ENCODE assay signal across 29 mouse cellular contexts in the genomic region with DNA sequence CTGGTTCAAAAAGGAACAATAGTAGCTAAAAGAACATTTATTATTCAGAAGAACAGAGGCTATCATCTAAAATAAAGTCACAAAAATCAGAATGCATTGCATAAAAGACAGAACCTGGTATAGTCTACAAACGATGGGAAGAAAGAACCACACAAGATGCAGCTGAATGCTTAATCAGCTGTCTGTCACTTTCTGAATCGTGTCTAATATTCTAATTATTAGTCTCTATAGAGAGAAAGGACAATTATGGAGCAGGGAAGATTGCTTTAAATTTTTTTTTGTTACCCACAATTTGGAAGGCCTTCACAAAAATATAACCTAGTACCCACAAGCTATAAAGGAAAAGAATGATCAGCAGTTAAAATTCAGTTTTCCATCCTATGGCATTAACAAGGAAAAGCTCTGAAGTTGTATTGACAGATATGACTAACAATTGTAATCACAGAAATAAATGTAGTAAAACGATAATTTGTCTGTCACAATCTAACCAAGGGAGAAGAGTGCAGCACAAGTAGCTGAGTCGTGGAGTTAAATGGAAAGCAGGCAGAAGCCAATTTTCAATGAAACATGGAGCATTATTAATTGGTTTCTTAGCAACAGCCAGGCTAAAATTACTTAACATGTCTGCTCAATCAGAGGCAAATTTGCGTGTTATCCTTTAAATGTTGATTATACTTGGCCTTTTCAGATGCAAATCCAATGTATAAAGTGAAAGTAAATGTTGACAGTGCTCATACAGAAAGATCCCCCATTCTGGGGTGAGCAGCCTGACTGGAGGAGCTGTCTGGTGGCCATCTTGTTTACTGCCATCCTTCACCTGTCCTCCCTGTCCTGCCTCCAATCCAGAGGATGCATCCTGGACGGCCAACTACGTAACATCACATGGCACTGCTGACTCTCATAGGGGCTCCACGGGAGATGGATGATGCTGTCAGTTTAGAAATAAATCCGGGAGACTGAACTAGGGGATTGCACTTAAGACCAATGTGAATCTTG. TPM values are rescaled to one million over a fixed set of nuclear protein-coding genes. Genes with fewer than 3 reads are reported as not detected.
DNase-seq lines count a peak whose midpoint lies in the region; ATAC-seq and TF ChIP-seq lines count a peak whose summit lies in the region.
"Had no signal": no experiment of that assay in that cellular context is flagged by ENCODE, and none has a peak within 500 bp of the region (broad histone marks: within the 10 kb centered on the region; RNA-seq: fewer than 3 reads in every experiment).

No protein-coding gene starts in this region.

- 48% methylated on average over 9 of the region's 9 CpGs for WGBS in forebrain, embryonic 13.5 days
- 75% methylated on average over 9 of the region's 9 CpGs for WGBS in forebrain, embryonic 11.5 days
- 46% methylated on average over 9 of the region's 9 CpGs for WGBS in hindbrain, postnatal 0 days
- WGBS in hindbrain, embryonic 11.5 days, result 80% methylated on average over 9 of the region's 9 CpGs
- WGBS in midbrain, embryonic 15.5 days, result 63% methylated on average over 9 of the region's 9 CpGs
- WGBS in limb, embryonic 10.5 days, result 88% methylated on average over 9 of the region's 9 CpGs

- H3K9me3 ChIP-seq in forebrain, embryonic 13.5 days (replicated peaks), result no peaks in the 10 kb centered on the region
- no peaks in the 10 kb centered on the region for H3K9me3 ChIP-seq in forebrain, embryonic 11.5 days (ENCODE audit: control insufficient read depth, low read length)
- H3K9me3 ChIP-seq in hindbrain, postnatal 0 days (ENCODE audit: low read length), result no peaks in the 10 kb centered on the region
- no peaks in the 10 kb centered on the region for H3K9me3 ChIP-seq in hindbrain, embryonic 11.5 days (ENCODE audit: control insufficient read depth, low read length)
- no peaks in the 10 kb centered on the region for H3K9me3 ChIP-seq in midbrain, embryonic 15.5 days
- H3K9me3 ChIP-seq in limb, embryonic 10.5 days (replicated peaks), result no peaks in the 10 kb centered on the region
- H3K9me3 ChIP-seq: embryonic facial prominence, embryonic 13.5 days; G1E; heart, embryonic 10.5 days; heart, embryonic 15.5 days; liver, embryonic 12.5 days; neural tube, embryonic 15.5 days had no signal

- 0 out of 2 replicates have a peak overlapping the region, but pooled peaks have one; percentile 15 for H3K4me2 ChIP-seq in forebrain, embryonic 13.5 days
- no peak overlapping the region for H3K4me2 ChIP-seq in forebrain, embryonic 11.5 days (ENCODE audit: low read depth, low read length, severe bottlenecking)
- H3K4me2 ChIP-seq in hindbrain, postnatal 0 days (ENCODE audit: low read depth, low read length), result no peak overlapping the region
- H3K4me2 ChIP-seq in hindbrain, embryonic 11.5 days (replicated peaks; ENCODE audit: low read depth, low read length), result no peak overlapping the region
- H3K4me2 ChIP-seq in midbrain, embryonic 15.5 days, result no peak overlapping the region
- H3K4me2 ChIP-seq: embryonic facial prominence, embryonic 13.5 days; heart, embryonic 15.5 days; liver, embryonic 12.5 days; neural tube, embryonic 15.5 days had no signal

- no peak for TF ChIP-seq CTCF in hindbrain, postnatal 0 days (IDR thresholded peaks at IDR 0.05; ENCODE audit: low read depth)

- no peak overlapping the region for H3K4me3 ChIP-seq in forebrain, embryonic 13.5 days
- H3K4me3 ChIP-seq in forebrain, embryonic 11.5 days (ENCODE audit: low read depth, low read length), result no peak overlapping the region
- H3K4me3 ChIP-seq in hindbrain, postnatal 0 days (ENCODE audit: low read length), result no peak overlapping the region
- H3K4me3 ChIP-seq in hindbrain, embryonic 11.5 days (ENCODE audit: low read depth, low read length), result no peak overlapping the region
- H3K4me3 ChIP-seq in midbrain, embryonic 15.5 days, result no peak overlapping the region
- H3K4me3 ChIP-seq in limb, embryonic 10.5 days, result no peak overlapping the region
- H3K4me3 ChIP-seq: embryonic facial prominence, embryonic 13.5 days; heart, embryonic 10.5 days; heart, embryonic 15.5 days; left cerebral cortex, adult 2 months; liver, embryonic 12.5 days; neural tube, embryonic 15.5 days had no signal

- ATAC-seq in forebrain, embryonic 13.5 days, result peak; percentile 85
- no peak for ATAC-seq in forebrain, embryonic 11.5 days (replicated peaks; ENCODE audit: low FRiP score)
- peak; percentile 63; the same call in 1 of the 2 replicates for ATAC-seq in hindbrain, postnatal 0 days
- ATAC-seq in hindbrain, embryonic 11.5 days (ENCODE audit: low FRiP score), result no peak
- ATAC-seq in midbrain, embryonic 15.5 days (replicated peaks), result no peak; the same call in 1 of the 2 replicates
- ATAC-seq: inflammation-experienced regulatory T-cells, adult 6 months; liver, embryonic 12.5 days; liver, postnatal 0 days; lung, postnatal 0 days had no signal

- no peak for DNase-seq in forebrain, embryonic 11.5 days (ENCODE audit: low spot score)
- peak; percentile 11 for DNase-seq in hindbrain, postnatal 0 days (ENCODE audit: low spot score)
- DNase-seq in hindbrain, embryonic 11.5 days (ENCODE audit: low spot score), result no peak
- DNase-seq in brain, embryonic 18.5 days (ENCODE audit: low read depth, low spot score), result peak; percentile 22
- DNase-seq in frontal cortex, postnatal 25 days (ENCODE audit: low spot score in 2 of 2), result no peak
- no peak for DNase-seq in limb, embryonic 10.5 days (ENCODE audit: low spot score)
- DNase-seq: adrenal gland, postnatal 10 days; cerebellum, adult 11-12 months; cerebellum, adult 9-11 months; gastrocnemius, postnatal 14 days; kidney, adult 11 months; kidney, postnatal 14 days; liver, postnatal 0 days; lung, postnatal 4 days; retina, postnatal 1 day; right cerebral cortex, postnatal 14 days had no signal

- H3K36me3 ChIP-seq in forebrain, embryonic 13.5 days (ENCODE audit: poor library complexity, severe bottlenecking), result no peaks in the 10 kb centered on the region
- no peaks in the 10 kb centered on the region for H3K36me3 ChIP-seq in forebrain, embryonic 11.5 days (ENCODE audit: control insufficient read depth, insufficient read depth, low read length)
- no peaks in the 10 kb centered on the region for H3K36me3 ChIP-seq in hindbrain, postnatal 0 days (ENCODE audit: insufficient read depth, low read length)
- H3K36me3 ChIP-seq in hindbrain, embryonic 11.5 days (ENCODE audit: control insufficient read depth, insufficient read depth, low read length), result no peaks in the 10 kb centered on the region
- H3K36me3 ChIP-seq in midbrain, embryonic 15.5 days (replicated peaks), result no peaks in the 10 kb centered on the region
- H3K36me3 ChIP-seq in limb, embryonic 10.5 days, result no peaks in the 10 kb centered on the region
- H3K36me3 ChIP-seq: embryonic facial prominence, embryonic 13.5 days; G1E; heart, embryonic 10.5 days; heart, embryonic 15.5 days; liver, embryonic 12.5 days; neural tube, embryonic 15.5 days had no signal

- H3K4me1 ChIP-seq in forebrain, embryonic 13.5 days, result peaks cover 9% of the 10 kb centered on the region; the same call in 1 of the 2 replicates
- 0 out of 2 replicates have a peak, but pooled peaks cover 4% of the 10 kb centered on the region for H3K4me1 ChIP-seq in forebrain, embryonic 11.5 days (replicated peaks; ENCODE audit: control insufficient read depth, insufficient read depth, low read length)
- H3K4me1 ChIP-seq in hindbrain, postnatal 0 days (ENCODE audit: insufficient read depth, low read length), result 0 out of 2 replicates have a peak, but pooled peaks cover 4% of the 10 kb centered on the region
- H3K4me1 ChIP-seq in hindbrain, embryonic 11.5 days (replicated peaks; ENCODE audit: control insufficient read depth, insufficient read depth, low read length), result no peaks in the 10 kb centered on the region
- 0 out of 2 replicates have a peak, but pooled peaks cover 7% of the 10 kb centered on the region for H3K4me1 ChIP-seq in midbrain, embryonic 15.5 days
- H3K4me1 ChIP-seq in limb, embryonic 10.5 days, result peaks cover 19% of the 10 kb centered on the region
- H3K4me1 ChIP-seq: embryonic facial prominence, embryonic 13.5 days; heart, embryonic 10.5 days; heart, embryonic 15.5 days; liver, embryonic 12.5 days had no signal

- no peak overlapping the region; the same call in 1 of the 2 replicates for H3K9ac ChIP-seq in forebrain, embryonic 13.5 days
- no peak overlapping the region for H3K9ac ChIP-seq in forebrain, embryonic 11.5 days (ENCODE audit: low read length)
- H3K9ac ChIP-seq in hindbrain, postnatal 0 days (replicated peaks; ENCODE audit: low read length), result no peak overlapping the region
- no peak overlapping the region for H3K9ac ChIP-seq in hindbrain, embryonic 11.5 days (ENCODE audit: low read depth, low read length)
- no peak overlapping the region for H3K9ac ChIP-seq in midbrain, embryonic 15.5 days
- H3K9ac ChIP-seq: embryonic facial prominence, embryonic 13.5 days; heart, embryonic 15.5 days; liver, embryonic 12.5 days; liver, postnatal 0 days; neural tube, embryonic 15.5 days had no signal

- no peaks in the 10 kb centered on the region for H3K27me3 ChIP-seq in forebrain, embryonic 13.5 days
- H3K27me3 ChIP-seq in forebrain, embryonic 11.5 days (ENCODE audit: control insufficient read depth, insufficient read depth, low read length), result no peaks in the 10 kb centered on the region
- H3K27me3 ChIP-seq in hindbrain, postnatal 0 days (ENCODE audit: insufficient read depth, low read length), result no peaks in the 10 kb centered on the region
- no peaks in the 10 kb centered on the region for H3K27me3 ChIP-seq in hindbrain, embryonic 11.5 days (ENCODE audit: control insufficient read depth, insufficient read depth, low read length)
- H3K27me3 ChIP-seq in midbrain, embryonic 15.5 days (replicated peaks), result no peaks in the 10 kb centered on the region
- peaks cover 10% of the 10 kb centered on the region; the same call in 1 of the 2 replicates for H3K27me3 ChIP-seq in limb, embryonic 10.5 days (ENCODE audit: low read depth, poor library complexity, severe bottlenecking)
- H3K27me3 ChIP-seq: embryonic facial prominence, embryonic 13.5 days; heart, embryonic 15.5 days; liver, embryonic 12.5 days; neural tube, embryonic 15.5 days had no signal

- H3K27ac ChIP-seq in forebrain, embryonic 13.5 days, result peak overlapping the region; percentile 73
- no peak overlapping the region for H3K27ac ChIP-seq in forebrain, embryonic 11.5 days (ENCODE audit: low read depth, low read length)
- peak overlapping the region; percentile 34; the same call in 1 of the 2 replicates for H3K27ac ChIP-seq in hindbrain, postnatal 0 days
- H3K27ac ChIP-seq in hindbrain, embryonic 11.5 days (ENCODE audit: low read depth, low read length), result no peak overlapping the region
- H3K27ac ChIP-seq in midbrain, embryonic 15.5 days, result peak overlapping the region; percentile 65
- H3K27ac ChIP-seq in limb, embryonic 10.5 days, result no peak overlapping the region
- H3K27ac ChIP-seq: embryonic facial prominence, embryonic 13.5 days; heart, embryonic 10.5 days; heart, embryonic 15.5 days; left cerebral cortex, adult 2 months; liver, embryonic 12.5 days; neural tube, embryonic 15.5 days had no signal

RNA-seq across cellular contexts. Expression of a gene that starts 53.7 kb away (rescaled TPM):
- polyA plus RNA-seq in forebrain, embryonic 13.5 days (2015; fragmentation: Nextera tagmentation; extraction: Ambion mirVana), result 16.0 and 16.2 TPM in 2 replicates
- polyA plus RNA-seq in forebrain, embryonic 11.5 days (2014; fragmentation: Nextera tagmentation; extraction: Ambion mirVana), result 6.2 and 6.4 TPM in 2 replicates
- 35.2 and 37.2 TPM in 2 replicates for total RNA-seq in hindbrain, postnatal 0 days (2014; rRNA removed)
- 53.5 and 56.1 TPM in 2 replicates for polyA plus RNA-seq in hindbrain, postnatal 0 days (2015; fragmentation: Nextera tagmentation; extraction: Ambion mirVana)
- polyA plus RNA-seq in hindbrain, embryonic 11.5 days (2014; fragmentation: Nextera tagmentation; extraction: Ambion mirVana), result 8.4 and 10.0 TPM in 2 replicates
- polyA plus RNA-seq in midbrain, embryonic 15.5 days (2015; fragmentation: Nextera tagmentation; extraction: Ambion mirVana), result 46.7 and 51.4 TPM in 2 replicates
- polyA plus RNA-seq in limb, embryonic 10.5 days (2016; fragmentation: Nextera tagmentation; extraction: Ambion mirVana), result 1.9 and 2.2 TPM in 2 replicates
- total RNA-seq: G1E; granulocyte monocyte progenitor cell, adult 5-6 weeks; megakaryocyte-erythroid progenitor cell, adult 5-6 weeks had no signal
- polyA plus RNA-seq: G1E had no signal

Comparison
In these comparisons a context has a peak if more than half of its experiments do, and no peak if none do; other contexts are left out.
1. ATAC-seq: peak in forebrain, embryonic 13.5 days (single experiment) and hindbrain, postnatal 0 days (single experiment); none in forebrain, embryonic 11.5 days (single experiment), hindbrain, embryonic 11.5 days (single experiment) and midbrain, embryonic 15.5 days (single experiment).
2. H3K27ac ChIP-seq: peak in forebrain, embryonic 13.5 days (single experiment), hindbrain, postnatal 0 days (single experiment) and midbrain, embryonic 15.5 days (single experiment); none in forebrain, embryonic 11.5 days (single experiment), hindbrain, embryonic 11.5 days (single experiment) and limb, embryonic 10.5 days (single experiment).
3. DNase-seq: peak in hindbrain, postnatal 0 days (single experiment) and brain, embryonic 18.5 days (single experiment); none in forebrain, embryonic 11.5 days (single experiment), hindbrain, embryonic 11.5 days (single experiment), frontal cortex, postnatal 25 days (0 of 2) and limb, embryonic 10.5 days (single experiment).